Mouse (Mus musculus) forebrain, embryonic 14.5 days (tissue): ENCODE results near the gene Cpd. TPM values are rescaled to one million over a fixed set of nuclear protein-coding genes. Genes with fewer than 3 reads are reported as not detected.

ENCODE experiments used
- ATAC-seq: fragments of 200-750 bp; cut with Nextera tagmentation; 2 replicates; pipeline ENCODE4 v1.8.0; 2017; ENCODE audit warnings: mild to moderate bottlenecking, moderate library complexity
- DNase-seq: peaks from one replicate; pipeline ENCODE4 v3.0.0-alpha.2; 2015; ENCODE audit warnings: low spot score
- H3K27ac ChIP-seq: fragments of 300-500 bp; sonication (generic); 2 replicates; pipeline ENCODE4 v1.5.1; 2014; ENCODE audit warnings: low read depth, mild to moderate bottlenecking, control low read depth, low read length, moderate library complexity
- H3K27me3 ChIP-seq: fragments of 300-500 bp; sonication (generic); replicated peaks from 2 replicates; pipeline ENCODE4 v1.6.1; 2014; ENCODE audit warnings: low read length, control low read depth, mixed read lengths; ENCODE audit not compliant: control insufficient read depth, insufficient read depth
- H3K36me3 ChIP-seq: fragments of 300-500 bp; sonication (generic); 2 replicates; pipeline ENCODE4 v1.6.1; 2014; ENCODE audit warnings: low read length, control low read depth; ENCODE audit not compliant: control insufficient read depth, insufficient read depth
- H3K4me1 ChIP-seq: fragments of 300-500 bp; sonication (generic); 2 replicates; pipeline ENCODE4 v1.6.1; 2014; ENCODE audit warnings: antibody characterized with exemption, low read length, control low read depth; ENCODE audit not compliant: control insufficient read depth, insufficient read depth
- H3K4me2 ChIP-seq: fragments of 300-500 bp; sonication (generic); 2 replicates; pipeline ENCODE4 v1.6.1; 2014; ENCODE audit warnings: mild to moderate bottlenecking, control low read depth, low read length
- H3K4me3 ChIP-seq: fragments of 300-500 bp; sonication (generic); 2 replicates; pipeline ENCODE4 v1.5.1; 2014; ENCODE audit warnings: low read depth, low read length, control low read depth
- H3K9ac ChIP-seq: fragments of 300-500 bp; sonication (generic); 2 replicates; pipeline ENCODE4 v1.6.1; 2014; ENCODE audit warnings: mild to moderate bottlenecking, low read length, control low read depth, moderate library complexity
- H3K9me3 ChIP-seq: fragments of 300-500 bp; sonication (generic); replicated peaks from 2 replicates; pipeline ENCODE4 v1.6.1; 2016; ENCODE audit warnings: low read length, control low read depth, mixed read lengths; ENCODE audit not compliant: control insufficient read depth
- WGBS: fragments of 180-500 bp; shearing (Covaris S2); extraction: QIAGEN DNeasy Blood & Tissue Kit; methylation state at CpG from one replicate; pipeline ENCODE4 v1.1.7; 2014; 5-methylcytosine and 5-hydroxymethylcytosine counted together
- polyA plus RNA-seq: library from polyadenylated mRNA; unstranded; fragments of >200 nt; fragmentation: Nextera tagmentation; extraction: Ambion mirVana; gene quantifications from 2 replicates; pipeline ENCODE4 v1.2.1, GENCODE M21; 2014

Cpd gene
- polyA plus RNA-seq, 1 experiment from 2014 or later = 8.0 TPM

- Histone ChIP-seq H3K4me3 (no peak overlapping the region), H3K27me3 (no peaks in the 10 kb centered on the region), H3K4me1 (no peaks in the 10 kb centered on the region), H3K36me3 (no peaks in the 10 kb centered on the region), H3K27ac (no peak overlapping the region), H3K9ac (no peak overlapping the region), H3K9me3 (no peaks in the 10 kb centered on the region), H3K4me2 (no peak overlapping the region)
- WGBS = 92% methylated on average over 5 of the region's 5 CpGs
- DNase-seq (no peak), ATAC-seq (no peak)
Observed at GRCm38 (mm10) chr11:76879816-76880215, 33.0 kb upstream of the Cpd start.

- Histone ChIP-seq H3K9me3 (no peaks in the 10 kb centered on the region), H3K36me3 (no peaks in the 10 kb centered on the region), H3K27ac (no peak overlapping the region), H3K27me3 (no peaks in the 10 kb centered on the region), H3K9ac (no peak overlapping the region), H3K4me2 (no peak overlapping the region), H3K4me1 (peaks cover 2% of the 10 kb centered on the region; the same call in 1 of the 2 replicates), H3K4me3 (no peak overlapping the region)
- 79% methylated on average over 6 of the region's 6 CpGs for WGBS
- DNase-seq (no peak), ATAC-seq (no peak)
Observed at GRCm38 (mm10) chr11:76874766-76875165, 27.9 kb upstream of the Cpd start.

- H3K4me2 ChIP-seq = no peak overlapping the region
- no peaks in the 10 kb centered on the region for H3K36me3 ChIP-seq
- DNase-seq = no peak
- no peak for ATAC-seq
- H3K9ac ChIP-seq = no peak overlapping the region
- no peak overlapping the region for H3K4me3 ChIP-seq
- 94% methylated on average over 5 of the region's 5 CpGs for WGBS
- peaks cover 2% of the 10 kb centered on the region; the same call in 1 of the 2 replicates for H3K4me1 ChIP-seq
- no peak overlapping the region for H3K27ac ChIP-seq
- no peaks in the 10 kb centered on the region for H3K27me3 ChIP-seq
- no peaks in the 10 kb centered on the region for H3K9me3 ChIP-seq
Observed at GRCm38 (mm10) chr11:76873865-76874264, 27.0 kb upstream of the Cpd start.

- H3K9ac ChIP-seq = no peak overlapping the region
- ATAC-seq (no peak), DNase-seq (no peak)
- no peaks in the 10 kb centered on the region for H3K9me3 ChIP-seq
- H3K27me3 ChIP-seq = no peaks in the 10 kb centered on the region
- H3K4me1 ChIP-seq = peaks cover 2% of the 10 kb centered on the region; the same call in 1 of the 2 replicates
- no peak overlapping the region for H3K4me2 ChIP-seq
- H3K27ac ChIP-seq = no peak overlapping the region
- WGBS = 40% methylated on average over 11 of the region's 11 CpGs
- H3K36me3 ChIP-seq = no peaks in the 10 kb centered on the region
- no peak overlapping the region for H3K4me3 ChIP-seq
Observed at GRCm38 (mm10) chr11:76872556-76873234, 25.9 kb upstream of the Cpd start.

GRCm38 (mm10) chr11:76861185-76861584 is 14.4 kb upstream of the Cpd start:
- ATAC-seq = no peak
- WGBS = 90% methylated on average over 3 of the region's 3 CpGs

GRCm38 (mm10) chr11:76859261-76859660 is 12.4 kb upstream of the Cpd start:
- no peak overlapping the region for H3K27ac ChIP-seq
- no peaks in the 10 kb centered on the region for H3K27me3 ChIP-seq
- H3K4me3 ChIP-seq = no peak overlapping the region
- WGBS = 63% methylated on average over 5 of the region's 5 CpGs
- no peaks in the 10 kb centered on the region for H3K36me3 ChIP-seq
- ATAC-seq (no peak), DNase-seq (no peak)
- H3K4me2 ChIP-seq = no peak overlapping the region
- no peak overlapping the region for H3K9ac ChIP-seq
- no peaks in the 10 kb centered on the region for H3K4me1 ChIP-seq
- no peaks in the 10 kb centered on the region for H3K9me3 ChIP-seq

More at GRCm38 (mm10) chr11:76861185-76861584, 14.4 kb upstream of the Cpd start:
- DNase-seq = no peak
- no peak overlapping the region for H3K9ac ChIP-seq
- no peaks in the 10 kb centered on the region for H3K36me3 ChIP-seq
- H3K27me3 ChIP-seq = no peaks in the 10 kb centered on the region
- H3K27ac ChIP-seq = no peak overlapping the region
- H3K4me1 ChIP-seq = no peaks in the 10 kb centered on the region
- H3K4me3 ChIP-seq = no peak overlapping the region
- H3K4me2 ChIP-seq = no peak overlapping the region
- no peaks in the 10 kb centered on the region for H3K9me3 ChIP-seq

- H3K9me3 ChIP-seq = no peaks in the 10 kb centered on the region
- H3K4me1 ChIP-seq = no peaks in the 10 kb centered on the region
- H3K4me3 ChIP-seq = no peak overlapping the region
- ATAC-seq (no peak), DNase-seq (no peak)
- H3K36me3 ChIP-seq = no peaks in the 10 kb centered on the region
- no peaks in the 10 kb centered on the region for H3K27me3 ChIP-seq
- H3K27ac ChIP-seq = no peak overlapping the region
- 83% methylated on average over 5 of the region's 5 CpGs for WGBS
- H3K9ac ChIP-seq = no peak overlapping the region
- no peak overlapping the region for H3K4me2 ChIP-seq
Observed at GRCm38 (mm10) chr11:76858781-76859180, 12.0 kb upstream of the Cpd start.

GRCm38 (mm10) chr11:76857111-76857510 is 10.3 kb upstream of the Cpd start:
- H3K9me3 ChIP-seq = no peaks in the 10 kb centered on the region
- H3K4me2 ChIP-seq = no peak overlapping the region
- H3K4me1 ChIP-seq = no peaks in the 10 kb centered on the region
- no peaks in the 10 kb centered on the region for H3K27me3 ChIP-seq
- H3K27ac ChIP-seq = no peak overlapping the region
- no peak overlapping the region for H3K4me3 ChIP-seq
- ATAC-seq = no peak
- no peak for DNase-seq
- 88% methylated on average over 7 of the region's 7 CpGs for WGBS
- H3K36me3 ChIP-seq = no peaks in the 10 kb centered on the region
- no peak overlapping the region for H3K9ac ChIP-seq

- H3K4me1 ChIP-seq = no peaks in the 10 kb centered on the region
- no peak overlapping the region for H3K27ac ChIP-seq
- ATAC-seq (no peak), DNase-seq (no peak)
- no peaks in the 10 kb centered on the region for H3K9me3 ChIP-seq
- H3K36me3 ChIP-seq = no peaks in the 10 kb centered on the region
- no peaks in the 10 kb centered on the region for H3K27me3 ChIP-seq
- no peak overlapping the region for H3K4me3 ChIP-seq
- no peak overlapping the region for H3K9ac ChIP-seq
- no peak overlapping the region for H3K4me2 ChIP-seq
- WGBS = 100% methylated on average over 2 of the region's 2 CpGs
Observed at GRCm38 (mm10) chr11:76856601-76857000, 9.8 kb upstream of the Cpd start.
